Mouse (Mus musculus): ENCODE measurements around the gene Kcnab2. TPM values are rescaled to one million over a fixed set of nuclear protein-coding genes. Genes with fewer than 3 reads are reported as not detected.
A peak's percentile ranks its signal among the peaks of the same experiment; 100 is the strongest.

Gene Kcnab2
- total and polyA plus RNA-seq, 3 experiments = 82.9 to 118 TPM; not detected in 1

- DNase-seq (ENCODE audit: low read depth, low spot score) = no peak
- H3K4me3 ChIP-seq (ENCODE audit: control insufficient read depth in 1 of 2, insufficient read depth in 1 of 2, low read depth in 2 of 2, low read length in 2 of 2) = no peak overlapping the region
- H3K27ac ChIP-seq (ENCODE audit: control insufficient read depth, low read depth, low read length) = no peak overlapping the region
- no peak for TF ChIP-seq ETS1 (IDR thresholded peaks at IDR 0.05; ENCODE audit: low read depth, low read length)
- TF ChIP-seq MEF2A (IDR thresholded peaks at IDR 0.05; ENCODE audit: extremely low read depth, insufficient replicate concordance, low read depth, low read length, poor library complexity, severe bottlenecking) = no peak
- no peak for TF ChIP-seq USF2 (IDR thresholded peaks at IDR 0.05; ENCODE audit: borderline replicate concordance in 1 of 2, insufficient read depth in 1 of 2, low read depth in 1 of 2, low read length in 2 of 2)
- TF ChIP-seq ZMIZ1 (IDR thresholded peaks at IDR 0.05; ENCODE audit: low read depth, low read length) = no peak
- TF ChIP-seq E2F4 (IDR thresholded peaks at IDR 0.05; ENCODE audit: borderline replicate concordance, low read depth, low read length) = no peak
- TF ChIP-seq RAD21 (IDR thresholded peaks at IDR 0.05; ENCODE audit: low read depth, low read length) = no peak
- no peak for TF ChIP-seq MXI1 (IDR thresholded peaks at IDR 0.05; ENCODE audit: low read depth, low read length)
- TF ChIP-seq HCFC1 (IDR thresholded peaks at IDR 0.05; ENCODE audit: low read depth, low read length) = no peak
- TF ChIP-seq MAZ (IDR thresholded peaks at IDR 0.05; ENCODE audit: low read depth, low read length) = no peak
- TF ChIP-seq ZNF384 (IDR thresholded peaks at IDR 0.05; ENCODE audit: low read depth, low read length) = no peak
- TF ChIP-seq BHLHE40 (IDR thresholded peaks at IDR 0.05; ENCODE audit: borderline replicate concordance, low read depth, low read length) = no peak
- no peak for TF ChIP-seq POLR2AphosphoS2 (IDR thresholded peaks at IDR 0.05; ENCODE audit: low read length)
- no peaks in the 10 kb centered on the region for H3K79me2 ChIP-seq (ENCODE audit: control insufficient read depth, insufficient read depth, low read length, poor library complexity)
- H3K27me3 ChIP-seq (ENCODE audit: control insufficient read depth in 1 of 2, insufficient read depth in 2 of 2, low read length in 2 of 2) = no peaks in the 10 kb centered on the region
- no peaks in the 10 kb centered on the region for H3K36me3 ChIP-seq (ENCODE audit: control insufficient read depth in 1 of 2, insufficient read depth in 2 of 2, low read length in 2 of 2)
- H3K9ac ChIP-seq (ENCODE audit: control insufficient read depth, low read depth, low read length, poor library complexity, severe bottlenecking) = no peak overlapping the region
- H3K9me3 ChIP-seq (replicated peaks; ENCODE audit: insufficient read depth, low read length) = no peaks in the 10 kb centered on the region
- peaks cover 5 to 9% of the 10 kb centered on the region in 2 experiments; a peak in 3 of 4 replicates for H3K4me1 ChIP-seq (ENCODE audit: control insufficient read depth in 1 of 2, insufficient read depth in 2 of 2, low read length in 2 of 2)
These were observed 127.8 kb downstream of the Kcnab2 start for GRCm38 (mm10) chr4:152349837-152350381.

- Histone ChIP-seq H3K79me2 (ENCODE audit: control insufficient read depth, insufficient read depth, low read length, poor library complexity) (no peaks in the 10 kb centered on the region), H3K9me3 (replicated peaks; ENCODE audit: insufficient read depth, low read length) (no peaks in the 10 kb centered on the region), H3K36me3 (ENCODE audit: control insufficient read depth in 1 of 2, insufficient read depth in 2 of 2, low read length in 2 of 2) (no peaks in the 10 kb centered on the region), H3K9ac (ENCODE audit: control insufficient read depth, low read depth, low read length, poor library complexity, severe bottlenecking) (peak overlapping the region; percentile 36), H3K27me3 (ENCODE audit: control insufficient read depth in 1 of 2, insufficient read depth in 2 of 2, low read length in 2 of 2) (no peaks in the 10 kb centered on the region), H3K4me3 (ENCODE audit: control insufficient read depth in 1 of 2, insufficient read depth in 1 of 2, low read depth in 2 of 2, low read length in 2 of 2) (peak overlapping the region in 1 of 2 experiments; percentile 22; a peak in 1 of 4 replicates), H3K27ac (ENCODE audit: control insufficient read depth, low read depth, low read length) (no peak overlapping the region), H3K4me1 (ENCODE audit: control insufficient read depth in 1 of 2, insufficient read depth in 2 of 2, low read length in 2 of 2) (peaks cover 6 to 15% of the 10 kb centered on the region in 2 experiments; a peak in 3 of 4 replicates)
- TF ChIP-seq SMC3 (IDR thresholded peaks at IDR 0.05; ENCODE audit: low read depth, low read length) (no peak), CTCF (IDR thresholded peaks at IDR 0.05 in 2 of 3, conservative IDR thresholded peaks at IDR 0.05 in 1 of 3; ENCODE audit: control insufficient read depth in 1 of 3, insufficient read depth in 1 of 3, low read depth in 2 of 3, low read length in 3 of 3, poor library complexity in 1 of 3, severe bottlenecking in 1 of 3) (no peak), ETS1 (IDR thresholded peaks at IDR 0.05; ENCODE audit: low read depth, low read length) (peak; percentile 56; the same call in 1 of the 2 replicates), MEF2A (IDR thresholded peaks at IDR 0.05; ENCODE audit: extremely low read depth, insufficient replicate concordance, low read depth, low read length, poor library complexity, severe bottlenecking) (no peak), EP300 (IDR thresholded peaks at IDR 0.05; ENCODE audit: low read depth in 1 of 2, low read length in 2 of 2) (no peak), MXI1 (IDR thresholded peaks at IDR 0.05; ENCODE audit: low read depth, low read length) (0 out of 2 replicates have a peak, but pooled peaks have one; percentile 20)
- DNase-seq (ENCODE audit: low read depth, low spot score) = peak; percentile 50
These were observed 132.4 kb downstream of the Kcnab2 start for GRCm38 (mm10) chr4:152345120-152345889.
